In the genomic region with DNA sequence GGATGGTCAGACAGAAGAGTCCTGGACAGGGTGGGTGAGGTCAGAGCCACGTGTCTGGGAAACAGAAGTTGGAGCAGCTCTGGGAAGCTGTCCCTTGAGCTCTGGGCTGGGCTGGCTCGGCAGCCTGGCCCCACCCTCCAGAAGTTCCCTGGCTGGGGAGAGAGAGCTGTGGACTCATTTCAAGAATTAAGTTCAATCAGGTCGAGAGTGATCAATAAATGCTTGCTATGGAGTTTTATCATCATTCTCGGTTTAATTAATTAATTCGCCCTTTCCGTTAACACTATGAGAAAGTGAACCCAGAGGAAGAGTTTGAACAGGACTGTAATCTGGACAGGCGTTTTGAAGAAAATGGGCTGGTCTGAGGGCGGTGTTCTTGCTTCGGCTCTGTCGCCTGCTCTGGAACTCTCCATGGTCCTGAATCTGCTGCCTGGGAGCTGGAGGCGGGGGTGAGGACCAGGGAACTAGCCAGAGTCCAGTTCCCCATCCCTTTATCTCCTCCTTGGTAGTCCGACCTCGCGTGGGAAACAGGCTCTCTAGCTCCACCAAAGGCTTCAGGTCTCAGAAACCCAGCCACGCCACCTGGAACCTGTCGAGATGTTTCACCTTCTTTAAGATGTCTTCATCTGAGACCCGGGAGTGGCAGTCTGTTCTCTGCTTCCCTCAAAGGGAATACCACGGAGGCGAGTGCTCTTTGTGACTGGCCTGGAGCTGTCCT, we compare ENCODE assay signal across 8 mouse cellular contexts. TPM values are rescaled to one million over a fixed set of nuclear protein-coding genes. Genes with fewer than 3 reads are reported as not detected.
DNase-seq lines count a peak whose midpoint lies in the region; ATAC-seq and TF ChIP-seq lines count a peak whose summit lies in the region.

No protein-coding gene starts in this region.

- DNase-seq in CD4-positive, CD25-positive, alpha-beta regulatory T cell, adult 2 months (ENCODE audit: low read depth, low spot score) = peak; percentile 65
- DNase-seq in CD4-positive helper T cell, adult 2 months (ENCODE audit: low read depth, low spot score) = peak; percentile 42
- peak; percentile 62 for DNase-seq in brain, embryonic 14.5 days (ENCODE audit: low read depth)
- DNase-seq in forebrain, embryonic 14.5 days (ENCODE audit: low spot score) = peak; percentile 61
- peak; percentile 95 for DNase-seq in midbrain, embryonic 11.5 days (ENCODE audit: low spot score, missing footprints)

- peak overlapping the region; percentile 80 for H3K4me3 ChIP-seq in forebrain, embryonic 14.5 days (ENCODE audit: low read depth, low read length)
- H3K4me3 ChIP-seq in kidney, embryonic 14.5 days (ENCODE audit: low read length) = no peak overlapping the region
- peak overlapping the region; percentile 77 for H3K4me3 ChIP-seq in midbrain, embryonic 11.5 days (ENCODE audit: low read depth, low read length)
- H3K4me3 ChIP-seq in testis, adult 2 months (ENCODE audit: control insufficient read depth, low read depth, low read length) = peak overlapping the region; percentile 74

- no peaks in the 10 kb centered on the region for H3K36me3 ChIP-seq in forebrain, embryonic 14.5 days (ENCODE audit: control insufficient read depth, insufficient read depth, low read length)
- no peaks in the 10 kb centered on the region for H3K36me3 ChIP-seq in kidney, embryonic 14.5 days (ENCODE audit: control insufficient read depth, insufficient read depth, low read length)
- no peaks in the 10 kb centered on the region for H3K36me3 ChIP-seq in midbrain, embryonic 11.5 days (ENCODE audit: control insufficient read depth, insufficient read depth, low read length)
- no peaks in the 10 kb centered on the region for H3K36me3 ChIP-seq in testis, adult 2 months (ENCODE audit: control insufficient read depth, insufficient read depth, low read length)

- no peak for ATAC-seq in CD4-positive, CD25-positive, alpha-beta regulatory T cell, adult 4 months
- no peak for ATAC-seq in forebrain, embryonic 14.5 days
- 0 out of 2 replicates have a peak, but pooled peaks have one; percentile 5 for ATAC-seq in kidney, embryonic 14.5 days (ENCODE audit: low FRiP score, low TSS enrichment)
- ATAC-seq in midbrain, embryonic 11.5 days (ENCODE audit: low FRiP score) = no peak

- H3K9me3 ChIP-seq in forebrain, embryonic 14.5 days (replicated peaks; ENCODE audit: control insufficient read depth, low read length) = no peaks in the 10 kb centered on the region
- H3K9me3 ChIP-seq in kidney, embryonic 14.5 days (ENCODE audit: control insufficient read depth, low read length) = no peaks in the 10 kb centered on the region
- no peaks in the 10 kb centered on the region for H3K9me3 ChIP-seq in midbrain, embryonic 11.5 days (ENCODE audit: control insufficient read depth, low read length)

- peak overlapping the region; percentile 80 for H3K4me2 ChIP-seq in forebrain, embryonic 14.5 days (ENCODE audit: low read length)
- H3K4me2 ChIP-seq in kidney, embryonic 14.5 days (replicated peaks; ENCODE audit: low read depth, low read length) = no peak overlapping the region
- H3K4me2 ChIP-seq in midbrain, embryonic 11.5 days = peak overlapping the region; percentile 81

- H3K27me3 ChIP-seq in forebrain, embryonic 14.5 days (replicated peaks; ENCODE audit: control insufficient read depth, insufficient read depth, low read length) = peaks cover 35% of the 10 kb centered on the region
- H3K27me3 ChIP-seq in kidney, embryonic 14.5 days (ENCODE audit: control insufficient read depth, insufficient read depth, low read length) = peaks cover 65% of the 10 kb centered on the region
- H3K27me3 ChIP-seq in midbrain, embryonic 11.5 days (ENCODE audit: control insufficient read depth, insufficient read depth, low read length) = peaks cover 54% of the 10 kb centered on the region
- no peaks in the 10 kb centered on the region; the same call in none of the 2 replicates for H3K27me3 ChIP-seq in testis, adult 2 months (ENCODE audit: control insufficient read depth, insufficient read depth, low read length)

- peaks cover 33% of the 10 kb centered on the region for H3K4me1 ChIP-seq in forebrain, embryonic 14.5 days (ENCODE audit: control insufficient read depth, insufficient read depth, low read length)
- H3K4me1 ChIP-seq in kidney, embryonic 14.5 days (ENCODE audit: control insufficient read depth, insufficient read depth, low read length) = peaks cover 12% of the 10 kb centered on the region; the same call in 1 of the 2 replicates
- peaks cover 30% of the 10 kb centered on the region for H3K4me1 ChIP-seq in midbrain, embryonic 11.5 days (ENCODE audit: control insufficient read depth, insufficient read depth, low read length)
- H3K4me1 ChIP-seq in testis, adult 2 months (ENCODE audit: control insufficient read depth, insufficient read depth, low read length) = peaks cover 16% of the 10 kb centered on the region

- no peak for TF ChIP-seq CTCF in brain, embryonic 14.5 days (IDR thresholded peaks at IDR 0.05; ENCODE audit: borderline replicate concordance, extremely low read depth, insufficient read depth, insufficient read length)
- no peak; the same call in 1 of the 2 replicates for TF ChIP-seq CTCF in testis, adult 2 months (IDR thresholded peaks at IDR 0.05; ENCODE audit: control insufficient read depth, insufficient read depth, insufficient replicate concordance, low read depth, low read length)

- peak overlapping the region; percentile 93 for H3K9ac ChIP-seq in forebrain, embryonic 14.5 days (ENCODE audit: low read length)
- H3K9ac ChIP-seq in kidney, embryonic 14.5 days (ENCODE audit: low read depth, low read length) = no peak overlapping the region
- peak overlapping the region; percentile 38; the same call in 1 of the 2 replicates for H3K9ac ChIP-seq in midbrain, embryonic 11.5 days (ENCODE audit: low read length)

- WGBS in forebrain, embryonic 14.5 days = 2% methylated on average over 19 of the region's 19 CpGs
- WGBS in kidney, embryonic 14.5 days = under 1% methylated on average over 19 of the region's 19 CpGs
- 2% methylated on average over 19 of the region's 19 CpGs for WGBS in midbrain, embryonic 11.5 days

- TF ChIP-seq POLR2A in brain, embryonic 14.5 days (IDR thresholded peaks at IDR 0.05; ENCODE audit: borderline replicate concordance, extremely low read depth, insufficient read depth, insufficient read length, poor library complexity, severe bottlenecking) = no peak
- TF ChIP-seq POLR2A in testis, adult 2 months (IDR thresholded peaks at IDR 0.05; ENCODE audit: control insufficient read depth, low read depth, low read length) = no peak

- peak overlapping the region; percentile 44 for H3K27ac ChIP-seq in forebrain, embryonic 14.5 days (ENCODE audit: low read depth, low read length)
- no peak overlapping the region for H3K27ac ChIP-seq in kidney, embryonic 14.5 days (ENCODE audit: low read depth, low read length)
- H3K27ac ChIP-seq in midbrain, embryonic 11.5 days (ENCODE audit: low read depth, low read length) = peak overlapping the region; percentile 14; the same call in 1 of the 2 replicates
- H3K27ac ChIP-seq in testis, adult 2 months (ENCODE audit: control insufficient read depth, insufficient read depth, low read depth, low read length) = no peak overlapping the region

RNA-seq across cellular contexts. Expression of gene Crmp1, which starts 1.6 kb away (rescaled TPM):
- 10 to 100 TPM; 10.1 to 13.9 TPM for polyA plus RNA-seq in CD4-positive, CD25-positive, alpha-beta regulatory T cell, adult 4 months (2017; shearing (Covaris generic))
- 866 and 1,134 TPM in 2 replicates for polyA plus RNA-seq in brain, embryonic 14.5 days (2012; rRNA removed)
- 654 and 880 TPM in 2 replicates for polyA plus RNA-seq in forebrain, embryonic 14.5 days (2014; fragmentation: Nextera tagmentation; extraction: Ambion mirVana)
- polyA plus RNA-seq in kidney, embryonic 14.5 days (2014; fragmentation: Nextera tagmentation; extraction: Ambion mirVana) = 9.7 and 12.0 TPM in 2 replicates
- 272 and 295 TPM in 2 replicates for polyA plus RNA-seq in midbrain, embryonic 11.5 days (2014; fragmentation: Nextera tagmentation; extraction: Ambion mirVana)
- 8.0 and 10.9 TPM in 2 replicates for polyA plus RNA-seq in testis, adult 2 months (2012; rRNA removed)

Comparison
In these comparisons a context has a peak if more than half of its experiments do, and no peak if none do; other contexts are left out.
1. DNase-seq: peak in every context shown above with its lines; median percentile 95 in midbrain, embryonic 11.5 days; 65 in CD4-positive, CD25-positive, alpha-beta regulatory T cell, adult 2 months; 62 in brain, embryonic 14.5 days; 61 in forebrain, embryonic 14.5 days; 42 in CD4-positive helper T cell, adult 2 months.
2. H3K27ac ChIP-seq: peak in forebrain, embryonic 14.5 days (single experiment) and midbrain, embryonic 11.5 days (single experiment); none in kidney, embryonic 14.5 days (single experiment) and testis, adult 2 months (single experiment).
3. RNA of gene Crmp1, which starts 1.6 kb away (polyA plus RNA-seq): 866 to 1,134 TPM in brain, embryonic 14.5 days, 654 to 880 TPM in forebrain, embryonic 14.5 days and 272 to 295 TPM in midbrain, embryonic 11.5 days; 10.1 to 13.9 TPM in CD4-positive, CD25-positive, alpha-beta regulatory T cell, adult 4 months, 9.7 to 12.0 TPM in kidney, embryonic 14.5 days and 8.0 to 10.9 TPM in testis, adult 2 months; every median in the first group is over 10 times any median in the second.